Mouse (Mus musculus) small intestine, adult 2 months (tissue): ENCODE data around the gene Siva1.

Experiments
- CTCF ChIP-seq: fragments of 200-500 bp; IDR thresholded peaks from 2 replicates; pipeline ENCODE4 v1.5.1; 2012; ENCODE audit warnings: low read depth, mild to moderate bottlenecking, control low read depth, inconsistent platforms, low read length, moderate library complexity, mixed read lengths; ENCODE audit not compliant: insufficient replicate concordance, insufficient read length; ENCODE audit errors: extremely low read depth
- POLR2A ChIP-seq: fragments of 200-500 bp; IDR thresholded peaks from 2 replicates; pipeline ENCODE4 v1.6.1; 2012; ENCODE audit warnings: low read depth, mild to moderate bottlenecking, control low read depth, inconsistent platforms, low read length, moderate library complexity

GRCm38 (mm10) chr12:112654076-112654475, 9.6 kb downstream of the Siva1 start:
- TF ChIP-seq POLR2A (no peak), CTCF (no peak)
